Comparison of ENCODE assay signal across 22 mouse cellular contexts in the genomic region with DNA sequence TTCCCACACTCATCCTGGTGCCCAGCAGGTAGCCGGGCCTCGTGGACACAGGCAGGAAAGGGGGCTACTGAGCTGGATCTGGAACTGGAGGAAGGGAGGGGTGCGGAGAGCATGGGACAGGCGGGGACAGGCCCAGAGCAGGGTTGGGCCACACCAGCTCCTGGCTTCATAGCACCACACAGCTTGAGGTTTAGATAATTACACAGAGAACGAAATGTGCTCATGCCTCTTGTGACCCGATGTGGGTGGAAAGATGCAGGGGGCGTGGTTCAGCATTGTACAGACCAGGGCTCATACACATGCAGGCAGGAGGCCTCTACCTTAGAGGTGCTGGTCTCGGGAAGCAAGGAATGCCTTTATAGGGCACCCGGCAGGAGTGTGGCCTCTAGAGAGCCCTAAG. TPM values are rescaled to one million over a fixed set of nuclear protein-coding genes. Genes with fewer than 3 reads are reported as not detected.
A peak's percentile ranks its signal among the peaks of the same experiment; 100 is the strongest.
DNase-seq lines count a peak whose midpoint lies in the region; ATAC-seq lines count a peak whose summit lies in the region.
"Had no signal": no experiment of that assay in that cellular context is flagged by ENCODE, and none has a peak within 500 bp of the region (broad histone marks: within the 10 kb centered on the region; RNA-seq: fewer than 3 reads in every experiment).

No protein-coding gene starts in this region.

- H3K9me3 ChIP-seq in hindbrain, embryonic 10.5 days = no peaks in the 10 kb centered on the region
- H3K9me3 ChIP-seq in hindbrain, embryonic 16.5 days (ENCODE audit: control insufficient read depth, low read length) = no peaks in the 10 kb centered on the region
- no peaks in the 10 kb centered on the region for H3K9me3 ChIP-seq in limb, embryonic 12.5 days
- H3K9me3 ChIP-seq: embryonic facial prominence, embryonic 13.5 days; forebrain, embryonic 10.5 days; hindbrain, embryonic 13.5 days; limb, embryonic 13.5 days had no signal

- no peak for ATAC-seq in hindbrain, embryonic 16.5 days
- ATAC-seq in limb, embryonic 12.5 days (ENCODE audit: insufficient number of reproducible peaks, insufficient read depth, low FRiP score, low TSS enrichment, low read depth) = no peak
- ATAC-seq: intestine, embryonic 16.5 days had no signal

- 0 out of 2 replicates have a peak overlapping the region, but pooled peaks have one; percentile 29 for H3K27ac ChIP-seq in hindbrain, embryonic 10.5 days
- no peak overlapping the region for H3K27ac ChIP-seq in hindbrain, embryonic 16.5 days (ENCODE audit: low read depth, low read length)
- H3K27ac ChIP-seq in limb, embryonic 12.5 days = 0 out of 2 replicates have a peak overlapping the region, but pooled peaks have one; percentile 2
- H3K27ac ChIP-seq: embryonic facial prominence, embryonic 13.5 days; forebrain, embryonic 10.5 days; heart, adult 2 months; hindbrain, embryonic 13.5 days; limb, embryonic 13.5 days had no signal

- peaks cover 60% of the 10 kb centered on the region for H3K27me3 ChIP-seq in hindbrain, embryonic 10.5 days (ENCODE audit: insufficient read depth, poor library complexity, severe bottlenecking)
- H3K27me3 ChIP-seq in hindbrain, embryonic 16.5 days (replicated peaks; ENCODE audit: control insufficient read depth, insufficient read depth, low read length) = no peaks in the 10 kb centered on the region
- H3K27me3 ChIP-seq in limb, embryonic 12.5 days = peaks cover 42% of the 10 kb centered on the region
- H3K27me3 ChIP-seq: CH12.LX had no signal

- WGBS in hindbrain, embryonic 10.5 days = 66% methylated on average over 9 of the region's 9 CpGs
- WGBS in hindbrain, embryonic 16.5 days = 64% methylated on average over 9 of the region's 9 CpGs
- 57% methylated on average over 9 of the region's 9 CpGs for WGBS in limb, embryonic 12.5 days

- peaks cover 52% of the 10 kb centered on the region for H3K4me1 ChIP-seq in hindbrain, embryonic 10.5 days (replicated peaks)
- H3K4me1 ChIP-seq in hindbrain, embryonic 16.5 days (ENCODE audit: control insufficient read depth, insufficient read depth, low read depth, low read length) = peaks cover 16% of the 10 kb centered on the region
- peaks cover 60% of the 10 kb centered on the region for H3K4me1 ChIP-seq in limb, embryonic 12.5 days (replicated peaks)

- no peaks in the 10 kb centered on the region for H3K36me3 ChIP-seq in hindbrain, embryonic 10.5 days
- H3K36me3 ChIP-seq in hindbrain, embryonic 16.5 days (ENCODE audit: control insufficient read depth, insufficient read depth, low read length) = no peaks in the 10 kb centered on the region
- H3K36me3 ChIP-seq in limb, embryonic 12.5 days = no peaks in the 10 kb centered on the region
- H3K36me3 ChIP-seq: embryonic facial prominence, embryonic 13.5 days; forebrain, embryonic 10.5 days; hindbrain, embryonic 13.5 days; limb, embryonic 13.5 days had no signal

- no peak overlapping the region for H3K4me2 ChIP-seq in hindbrain, embryonic 16.5 days (ENCODE audit: low read length)
- no peak overlapping the region for H3K4me2 ChIP-seq in limb, embryonic 12.5 days
- H3K4me2 ChIP-seq: embryonic facial prominence, embryonic 13.5 days; hindbrain, embryonic 13.5 days; limb, embryonic 13.5 days; midbrain, embryonic 11.5 days had no signal

- H3K9ac ChIP-seq in hindbrain, embryonic 16.5 days (ENCODE audit: low read depth, low read length) = no peak overlapping the region
- H3K9ac ChIP-seq in limb, embryonic 12.5 days (replicated peaks) = no peak overlapping the region
- H3K9ac ChIP-seq: embryonic facial prominence, embryonic 13.5 days; hindbrain, embryonic 13.5 days; limb, embryonic 13.5 days had no signal

- DNase-seq in hindbrain, embryonic 10.5 days (ENCODE audit: low spot score) = no peak
- peak; percentile 21 to 33 for DNase-seq in urinary bladder, postnatal 36 days (ENCODE audit: low spot score in 2 of 2)
- no peak for DNase-seq in urinary bladder, adult 2 months (ENCODE audit: low spot score)
- DNase-seq in layer of hippocampus, postnatal 25 days (ENCODE audit: extremely low spot score in 1 of 2, low spot score in 1 of 2) = no peak
- DNase-seq in right cerebral cortex, postnatal 25 days = no peak
- no peak for DNase-seq in frontal cortex, adult 2 months (ENCODE audit: extremely low spot score in 1 of 2, low spot score in 1 of 2)
- DNase-seq: adrenal gland, postnatal 14 days; cerebellum, adult 18-20 months; gastrocnemius, postnatal 10 days; heart, adult 2 months; lung, postnatal 4 days; right cerebral cortex, postnatal 4 days; thymus, postnatal 14 days had no signal

- H3K4me3 ChIP-seq in hindbrain, embryonic 10.5 days = no peak overlapping the region
- no peak overlapping the region for H3K4me3 ChIP-seq in hindbrain, embryonic 16.5 days (ENCODE audit: low read length)
- no peak overlapping the region for H3K4me3 ChIP-seq in limb, embryonic 12.5 days (replicated peaks)
- H3K4me3 ChIP-seq: embryonic facial prominence, embryonic 13.5 days; forebrain, embryonic 10.5 days; heart, adult 2 months; hindbrain, embryonic 13.5 days; limb, embryonic 13.5 days had no signal

RNA-seq across cellular contexts. Expression of gene Papln, which starts 4.4 kb away (rescaled TPM):
- 0.04 and 0.14 TPM in 2 replicates for polyA plus RNA-seq in hindbrain, embryonic 10.5 days (2016; fragmentation: Nextera tagmentation; extraction: Ambion mirVana)
- 0.31 and 0.42 TPM in 2 replicates for polyA plus RNA-seq in hindbrain, embryonic 16.5 days (2015; fragmentation: Nextera tagmentation; extraction: Ambion mirVana)
- polyA plus RNA-seq in urinary bladder, adult 2 months (2012; rRNA removed) = 2.1 TPM in 2 replicates
- 0.32 and 0.36 TPM in 2 replicates for polyA plus RNA-seq in limb, embryonic 12.5 days (2016; fragmentation: Nextera tagmentation; extraction: Ambion mirVana)
- total RNA-seq in layer of hippocampus, postnatal 25 days (2021) = 1 to 10 TPM; 2.4 to 3.5 TPM
- polyA plus RNA-seq in frontal cortex, adult 2 months (2012; rRNA removed) = 3.0 and 3.4 TPM in 2 replicates
- polyA plus RNA-seq: midbrain, embryonic 11.5 days had no signal

Comparison
In these comparisons a context has a peak if more than half of its experiments do, and no peak if none do; other contexts are left out.
1. DNase-seq: peak in urinary bladder, postnatal 36 days (2 of 2); none in hindbrain, embryonic 10.5 days (single experiment), urinary bladder, adult 2 months (single experiment), layer of hippocampus, postnatal 25 days (0 of 2), right cerebral cortex, postnatal 25 days (single experiment) and frontal cortex, adult 2 months (0 of 2).